Mouse (Mus musculus): ENCODE measurements around the gene Tril. TPM values are rescaled to one million over a fixed set of nuclear protein-coding genes. Genes with fewer than 3 reads are reported as not detected.

Gene Tril
- 0.50 and 0.59 TPM in 2 replicates for polyA plus RNA-seq (2015; fragmentation: Nextera tagmentation; extraction: Ambion mirVana)

GRCm38 (mm10) chr6:53820486-53820985 is at the start of gene Tril:
Tril (minus strand) TSS chr6:53820830.
- Histone ChIP-seq H3K27me3 (peaks cover 91% of the 10 kb centered on the region), H3K9ac (no peak within 1 kb of the TSS), H3K36me3 (no peaks in the 10 kb centered on the region), H3K4me3 (replicated peaks) (peak within 1 kb of the TSS; percentile 43), H3K9me3 (replicated peaks) (no peaks in the 10 kb centered on the region), H3K27ac (no peak within 1 kb of the TSS), H3K4me1 (replicated peaks) (peaks cover 12% of the 10 kb centered on the region), H3K4me2 (peak within 1 kb of the TSS; percentile 58)
- DNase-seq (no peak), ATAC-seq (ENCODE audit: low read depth) (no peak)
- WGBS (ENCODE audit: insufficient replicate concordance) = 1% methylated on average over 43 of the region's 43 CpGs

GRCm38 (mm10) chr6:53863011-53863410 is 42.4 kb upstream of the Tril start:
- H3K4me3 ChIP-seq (replicated peaks) = no peak overlapping the region
- H3K9ac ChIP-seq = no peak overlapping the region
- H3K4me1 ChIP-seq (replicated peaks) = no peaks in the 10 kb centered on the region
- H3K9me3 ChIP-seq (replicated peaks) = no peaks in the 10 kb centered on the region
- no peak for DNase-seq
- no peak overlapping the region for H3K27ac ChIP-seq
- ATAC-seq (ENCODE audit: low read depth) = no peak
- H3K4me2 ChIP-seq = no peak overlapping the region
- WGBS (ENCODE audit: insufficient replicate concordance) = 51% methylated on average over 2 of the region's 2 CpGs
- no peaks in the 10 kb centered on the region for H3K36me3 ChIP-seq
- H3K27me3 ChIP-seq = no peaks in the 10 kb centered on the region

- Histone ChIP-seq H3K27ac (no peak overlapping the region), H3K36me3 (no peaks in the 10 kb centered on the region), H3K9me3 (replicated peaks) (no peaks in the 10 kb centered on the region), H3K4me2 (no peak overlapping the region), H3K4me3 (replicated peaks) (no peak overlapping the region), H3K9ac (no peak overlapping the region), H3K4me1 (replicated peaks) (no peaks in the 10 kb centered on the region), H3K27me3 (no peaks in the 10 kb centered on the region)
- ATAC-seq (ENCODE audit: low read depth) (no peak), DNase-seq (no peak)
- WGBS (ENCODE audit: insufficient replicate concordance) = 39% methylated on average over 1 of the region's 1 CpGs
Observed at GRCm38 (mm10) chr6:53859106-53859505, 38.5 kb upstream of the Tril start.

- H3K4me1 ChIP-seq (replicated peaks) = no peaks in the 10 kb centered on the region
- no peaks in the 10 kb centered on the region for H3K9me3 ChIP-seq (replicated peaks)
- H3K9ac ChIP-seq = no peak overlapping the region
Observed at GRCm38 (mm10) chr6:53857822-53858221, 37.2 kb upstream of the Tril start.

GRCm38 (mm10) chr6:53856775-53857174 is 36.1 kb upstream of the Tril start:
- H3K4me3 ChIP-seq (replicated peaks) = no peak overlapping the region
- 60% methylated on average over 2 of the region's 2 CpGs for WGBS (ENCODE audit: insufficient replicate concordance)
- DNase-seq (no peak), ATAC-seq (ENCODE audit: low read depth) (no peak)
- no peaks in the 10 kb centered on the region for H3K4me1 ChIP-seq (replicated peaks)
- H3K9ac ChIP-seq = no peak overlapping the region
- H3K27ac ChIP-seq = no peak overlapping the region
- H3K27me3 ChIP-seq = no peaks in the 10 kb centered on the region
- no peaks in the 10 kb centered on the region for H3K9me3 ChIP-seq (replicated peaks)
- no peak overlapping the region for H3K4me2 ChIP-seq
- H3K36me3 ChIP-seq = no peaks in the 10 kb centered on the region

More at GRCm38 (mm10) chr6:53857822-53858221, 37.2 kb upstream of the Tril start:
- ATAC-seq (ENCODE audit: low read depth) (no peak), DNase-seq (no peak)
- H3K4me2 ChIP-seq = no peak overlapping the region
- H3K36me3 ChIP-seq = no peaks in the 10 kb centered on the region
- H3K4me3 ChIP-seq (replicated peaks) = no peak overlapping the region
- H3K27ac ChIP-seq = no peak overlapping the region
- WGBS (ENCODE audit: insufficient replicate concordance) = 55% methylated on average over 7 of the region's 7 CpGs
- H3K27me3 ChIP-seq = no peaks in the 10 kb centered on the region

GRCm38 (mm10) chr6:53854971-53855856 is 34.6 kb upstream of the Tril start:
- H3K4me2 ChIP-seq = no peak overlapping the region
- no peak for DNase-seq
- H3K4me3 ChIP-seq (replicated peaks) = no peak overlapping the region

GRCm38 (mm10) chr6:53854226-53854625 is 33.6 kb upstream of the Tril start:
- no peak overlapping the region for H3K9ac ChIP-seq
- no peak overlapping the region for H3K27ac ChIP-seq

More at GRCm38 (mm10) chr6:53854971-53855856, 34.6 kb upstream of the Tril start:
- H3K27me3 ChIP-seq = no peaks in the 10 kb centered on the region
- H3K36me3 ChIP-seq = no peaks in the 10 kb centered on the region
- no peak overlapping the region for H3K9ac ChIP-seq
- ATAC-seq (ENCODE audit: low read depth) = no peak
- no peaks in the 10 kb centered on the region for H3K4me1 ChIP-seq (replicated peaks)
- no peak overlapping the region for H3K27ac ChIP-seq
- 72% methylated on average over 12 of the region's 12 CpGs for WGBS (ENCODE audit: insufficient replicate concordance)
- no peaks in the 10 kb centered on the region for H3K9me3 ChIP-seq (replicated peaks)

GRCm38 (mm10) chr6:53853546-53853945 is 32.9 kb upstream of the Tril start:
- DNase-seq = no peak
- 57% methylated on average over 3 of the region's 3 CpGs for WGBS (ENCODE audit: insufficient replicate concordance)
- H3K4me1 ChIP-seq (replicated peaks) = no peaks in the 10 kb centered on the region
- no peak overlapping the region for H3K27ac ChIP-seq
- H3K27me3 ChIP-seq = no peaks in the 10 kb centered on the region
- H3K9ac ChIP-seq = no peak overlapping the region
- H3K36me3 ChIP-seq = no peaks in the 10 kb centered on the region
- no peak overlapping the region for H3K4me3 ChIP-seq (replicated peaks)
- ATAC-seq (ENCODE audit: low read depth) = no peak
- no peak overlapping the region for H3K4me2 ChIP-seq
- no peaks in the 10 kb centered on the region for H3K9me3 ChIP-seq (replicated peaks)

More at GRCm38 (mm10) chr6:53854226-53854625, 33.6 kb upstream of the Tril start:
- WGBS (ENCODE audit: insufficient replicate concordance) = 60% methylated on average over 2 of the region's 2 CpGs
- DNase-seq = no peak
- H3K4me2 ChIP-seq = no peak overlapping the region
- no peaks in the 10 kb centered on the region for H3K4me1 ChIP-seq (replicated peaks)
- no peaks in the 10 kb centered on the region for H3K9me3 ChIP-seq (replicated peaks)
- no peaks in the 10 kb centered on the region for H3K27me3 ChIP-seq
- H3K4me3 ChIP-seq (replicated peaks) = no peak overlapping the region
- no peaks in the 10 kb centered on the region for H3K36me3 ChIP-seq
- no peak for ATAC-seq (ENCODE audit: low read depth)

- Histone ChIP-seq H3K27me3 (no peaks in the 10 kb centered on the region), H3K27ac (no peak overlapping the region), H3K9ac (no peak overlapping the region), H3K4me1 (replicated peaks) (no peaks in the 10 kb centered on the region), H3K4me3 (replicated peaks) (no peak overlapping the region), H3K36me3 (no peaks in the 10 kb centered on the region), H3K9me3 (replicated peaks) (no peaks in the 10 kb centered on the region), H3K4me2 (no peak overlapping the region)
- ATAC-seq (ENCODE audit: low read depth) (no peak), DNase-seq (no peak)
- 82% methylated on average over 17 of the region's 17 CpGs for WGBS (ENCODE audit: insufficient replicate concordance)
Observed at GRCm38 (mm10) chr6:53844626-53845025, 24.0 kb upstream of the Tril start.

GRCm38 (mm10) chr6:53825213-53825612 is 4.6 kb upstream of the Tril start:
- Histone ChIP-seq H3K4me1 (replicated peaks) (no peaks in the 10 kb centered on the region), H3K9me3 (replicated peaks) (no peaks in the 10 kb centered on the region), H3K4me2 (no peak overlapping the region), H3K27me3 (peaks cover 48% of the 10 kb centered on the region), H3K9ac (no peak overlapping the region), H3K27ac (no peak overlapping the region), H3K36me3 (no peaks in the 10 kb centered on the region), H3K4me3 (replicated peaks) (no peak overlapping the region)
- DNase-seq (no peak), ATAC-seq (ENCODE audit: low read depth) (no peak)
- WGBS (ENCODE audit: insufficient replicate concordance) = 41% methylated on average over 4 of the region's 4 CpGs

- 4% methylated on average over 18 of the region's 18 CpGs for WGBS (ENCODE audit: insufficient replicate concordance)
- H3K4me1 ChIP-seq (replicated peaks) = peaks cover 12% of the 10 kb centered on the region
- H3K4me2 ChIP-seq = peak overlapping the region; percentile 58
- DNase-seq (no peak), ATAC-seq (ENCODE audit: low read depth) (no peak)
- no peak overlapping the region for H3K9ac ChIP-seq
- H3K27me3 ChIP-seq = peaks cover 86% of the 10 kb centered on the region
- H3K9me3 ChIP-seq (replicated peaks) = no peaks in the 10 kb centered on the region
- peak overlapping the region; percentile 43 for H3K4me3 ChIP-seq (replicated peaks)
- no peaks in the 10 kb centered on the region for H3K36me3 ChIP-seq
- H3K27ac ChIP-seq = no peak overlapping the region
Observed at GRCm38 (mm10) chr6:53821041-53821501, 441 bp upstream of the Tril start.

Data from liver, embryonic 13.5 days (tissue).